Mouse (Mus musculus) gastrocnemius, adult 8-10 months (tissue): ENCODE results near the gene Sytl2. TPM values are rescaled to one million over a fixed set of nuclear protein-coding genes. Genes with fewer than 3 reads are reported as not detected.

ENCODE experiments used
- total RNA-seq, 4 experiments: library from RNA; stranded (reverse); gene quantifications; 2 replicates each; pipeline ENCODE4 v1.2.4; 2022

Gene Sytl2
- total RNA-seq, 4 experiments from 2014 or later, result 2.1 to 3.8 (median 3.1) TPM

Other genes with a start within 250 kb of the Sytl2 start
- gene Picalm, start 172.0 kb upstream of the Sytl2 start, total RNA-seq, result 10 to 100 TPM; 64.1 to 79.4 (median 77.9) TPM
- not detected for gene Ccdc83, start 36.5 kb upstream of the Sytl2 start, total RNA-seq
- not detected for gene Ccdc89, start 124.3 kb downstream of the Sytl2 start, total RNA-seq
- gene Crebzf, start 140.5 kb downstream of the Sytl2 start, total RNA-seq, result 10 to 100 TPM; 15.3 to 17.7 (median 15.8) TPM
- gene Tmem126a, start 155.0 kb downstream of the Sytl2 start, total RNA-seq, result 100 to 1,000 TPM in 3 of 4 experiments, 10 to 100 TPM in 1; 98.1 to 124 (median 119) TPM
- gene Tmem126b, start 173.7 kb downstream of the Sytl2 start, total RNA-seq, result 10 to 100 TPM; 18.6 to 23.7 (median 20.9) TPM
- gene Dlg2, start 174.4 kb downstream of the Sytl2 start, total RNA-seq, result under 1 TPM; 0.21 to 0.94 (median 0.48) TPM